Mouse (Mus musculus) spleen, adult 2 months (tissue): ENCODE data around the gene LTO1. TPM values are rescaled to one million over a fixed set of nuclear protein-coding genes. Genes with fewer than 3 reads are reported as not detected.
"Not testable (repeated sequence)": the region's sequence is repeated elsewhere in the genome, so short reads cannot be mapped to it uniquely, and the experiment has no call there.

Source experiments
- DNase-seq, 2 experiments: peaks; one replicate each; pipeline versions ENCODE4 v3.0.0 to v3.0.0-alpha.2; 2012 to 2021; ENCODE audit warnings: low spot score in 2 of 2, low read depth in 1 of 2
- H3K27ac ChIP-seq: fragments of 200-500 bp; 2 replicates; pipeline ENCODE4 v1.5.1; 2012; ENCODE audit warnings: low read length, inconsistent platforms; ENCODE audit not compliant: insufficient read depth
- H3K27me3 ChIP-seq: fragments of 200-500 bp; 2 replicates; pipeline ENCODE4 v1.6.1; 2012; ENCODE audit warnings: mild to moderate bottlenecking, moderate library complexity, low read length, inconsistent platforms; ENCODE audit not compliant: control insufficient read depth, insufficient read depth
- H3K36me3 ChIP-seq: fragments of 200-500 bp; 2 replicates; pipeline ENCODE4 v1.6.1; 2012; ENCODE audit warnings: mild to moderate bottlenecking, low read length, inconsistent platforms; ENCODE audit not compliant: control insufficient read depth, insufficient read depth
- H3K4me1 ChIP-seq: fragments of 200-500 bp; 2 replicates; pipeline ENCODE4 v1.6.1; 2011; ENCODE audit warnings: inconsistent platforms; ENCODE audit not compliant: control insufficient read depth, insufficient read depth, insufficient read length
- H3K4me3 ChIP-seq: fragments of 200-500 bp; 2 replicates; pipeline ENCODE4 v1.5.1; 2011; ENCODE audit warnings: mild to moderate bottlenecking, inconsistent platforms; ENCODE audit not compliant: insufficient read depth, insufficient read length; ENCODE audit errors: extremely low read depth
- CTCF ChIP-seq: fragments of 200-500 bp; IDR thresholded peaks from 2 replicates; pipeline ENCODE4 v1.5.1; 2011; ENCODE audit warnings: mild to moderate bottlenecking, inconsistent platforms; ENCODE audit not compliant: insufficient read depth, insufficient read length, insufficient replicate concordance; ENCODE audit errors: extremely low read depth
- POLR2A ChIP-seq: fragments of 200-500 bp; IDR thresholded peaks from 2 replicates; pipeline ENCODE4 v1.6.1; 2011; ENCODE audit warnings: low read depth, low read length, inconsistent platforms
- WGBS: fragments of 180-500 bp; shearing (Covaris S2); methylation state at CpG from one replicate; pipeline ENCODE4 v1.1.7; 2018; 5-methylcytosine and 5-hydroxymethylcytosine counted together
- polyA plus RNA-seq: library from polyadenylated mRNA; depleted of rRNA; stranded (reverse); fragments of >200 nt; gene quantifications from 2 replicates; pipeline ENCODE4 v1.2.3, GENCODE M21; 2012

The LTO1 gene
- polyA plus RNA-seq, 1 experiment = 8.4 TPM

DNA sequence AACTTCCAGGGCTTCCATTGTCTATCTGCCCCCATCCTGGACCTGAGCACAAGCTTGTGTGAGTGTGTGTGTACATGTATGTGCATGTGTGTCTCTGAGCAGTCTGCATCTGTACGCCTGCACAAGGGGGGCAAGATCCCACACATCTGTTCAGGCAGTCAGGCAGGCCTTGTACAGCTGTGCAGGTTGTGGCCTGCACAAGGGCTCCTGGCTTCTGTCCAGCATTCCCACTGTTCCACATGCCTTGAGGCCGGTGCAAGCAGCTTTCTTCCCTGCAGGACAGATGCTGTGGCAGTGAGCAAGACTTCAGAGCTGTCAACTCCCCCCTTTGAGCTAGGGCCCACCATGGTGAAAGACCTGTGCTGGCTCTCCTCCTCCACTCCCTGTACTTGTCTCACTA lies 31.8 kb upstream of the LTO1 start:
- Histone ChIP-seq H3K27ac (no peak overlapping the region), H3K4me3 (no peak overlapping the region), H3K36me3 (no peaks in the 10 kb centered on the region), H3K27me3 (no peaks in the 10 kb centered on the region), H3K4me1 (no peaks in the 10 kb centered on the region)
- 77% methylated on average over 2 of the region's 2 CpGs for WGBS
- no peak for TF ChIP-seq CTCF
- no peak for TF ChIP-seq POLR2A
- no peak for DNase-seq

DNA sequence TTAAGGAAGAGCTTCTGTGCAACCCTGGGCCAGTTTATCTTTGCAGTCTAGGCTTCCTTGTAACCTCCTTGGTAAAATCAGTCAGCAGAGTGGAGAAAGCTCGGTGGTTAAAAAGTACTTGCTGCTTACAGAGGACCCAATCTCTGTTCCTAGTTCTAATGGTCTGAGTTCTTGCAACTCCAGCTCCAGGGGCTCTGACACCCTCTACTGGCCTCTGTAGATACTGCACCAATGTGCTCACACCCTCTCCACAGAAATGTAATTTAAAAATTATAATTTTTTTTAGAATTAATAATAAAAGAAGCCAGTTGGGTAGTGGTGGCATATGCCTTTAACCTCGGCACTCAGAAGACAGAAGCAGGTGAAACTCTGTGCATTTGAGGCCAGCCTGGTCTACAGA lies 27.2 kb upstream of the LTO1 start:
- WGBS = 73% methylated on average over 2 of the region's 2 CpGs
- no peak for DNase-seq

DNA sequence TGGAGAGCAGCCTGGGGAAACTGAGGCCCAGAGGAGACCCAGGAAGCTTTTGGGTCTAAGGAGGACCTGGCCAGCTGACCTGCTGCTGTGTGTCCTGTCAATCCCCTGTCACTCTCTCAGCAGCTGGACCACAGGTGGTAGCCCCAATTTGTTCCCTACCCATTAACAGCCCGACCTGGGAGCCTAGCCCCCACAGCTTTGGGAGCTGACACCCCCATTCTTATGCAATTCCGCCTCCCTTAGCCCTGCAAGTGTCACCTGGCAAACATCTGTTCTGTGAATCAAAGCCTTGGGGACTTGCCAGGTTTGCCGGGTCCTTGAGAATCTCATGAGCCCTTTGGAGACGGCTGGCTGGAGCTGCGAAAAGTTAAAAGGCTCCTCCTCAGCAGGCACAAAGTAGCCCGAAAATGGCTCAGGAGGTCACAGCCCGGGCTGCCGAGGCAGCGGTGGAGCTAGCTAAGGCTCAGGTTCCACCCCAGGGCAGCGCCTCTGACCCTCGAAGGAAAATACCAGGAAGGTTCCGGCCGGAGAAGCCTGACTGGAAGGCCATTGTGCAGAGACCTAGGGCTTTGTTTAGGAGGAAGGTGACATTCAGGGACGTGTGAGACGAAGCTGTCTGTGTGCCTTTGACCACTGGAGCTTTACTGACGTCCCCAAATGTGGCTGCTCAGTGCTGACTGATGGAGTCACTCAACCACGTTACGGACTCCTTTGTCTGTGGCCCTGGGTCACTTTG lies 26.2 kb upstream of the LTO1 start:
- 23% methylated on average over 18 of the region's 18 CpGs for WGBS
- TF ChIP-seq CTCF = no peak
- no peak for TF ChIP-seq POLR2A
- DNase-seq = no peak
- H3K27me3 ChIP-seq = no peaks in the 10 kb centered on the region
- no peaks in the 10 kb centered on the region for H3K36me3 ChIP-seq
- no peak overlapping the region for H3K4me3 ChIP-seq
- H3K27ac ChIP-seq = no peak overlapping the region
- H3K4me1 ChIP-seq = no peaks in the 10 kb centered on the region

More for the DNA sequence above, 27.2 kb upstream of the LTO1 start:
- no peak overlapping the region for H3K27ac ChIP-seq
- no peak overlapping the region for H3K4me3 ChIP-seq
- H3K36me3 ChIP-seq = no peaks in the 10 kb centered on the region
- no peaks in the 10 kb centered on the region for H3K27me3 ChIP-seq
- TF ChIP-seq CTCF (no peak), POLR2A (no peak)
- H3K4me1 ChIP-seq = no peaks in the 10 kb centered on the region

DNA sequence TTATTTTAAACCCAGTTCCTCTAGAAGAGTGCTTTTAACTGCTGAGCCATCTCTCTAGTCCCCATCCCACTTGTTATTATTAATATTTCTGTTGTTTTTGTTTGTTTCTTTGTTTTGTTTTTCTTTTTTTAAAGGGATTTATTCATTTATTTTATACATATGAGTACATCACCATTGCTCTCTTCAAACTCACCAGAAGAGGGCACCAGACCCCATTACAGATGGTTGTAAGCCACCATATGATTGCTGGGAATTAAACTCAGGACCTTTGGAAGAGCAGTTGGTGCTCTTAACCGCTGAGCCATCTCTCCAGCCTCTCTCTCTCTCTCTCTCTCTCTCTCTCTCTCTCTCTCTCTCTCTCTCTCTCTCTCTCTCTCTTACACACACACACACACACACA lies 24.2 kb upstream of the LTO1 start:
- H3K4me1 ChIP-seq, H3K4me3 ChIP-seq, H3K36me3 ChIP-seq, H3K27ac ChIP-seq, DNase-seq, H3K27me3 ChIP-seq: not testable (repeated sequence)
- 88% methylated on average over 1 of the region's 1 CpGs for WGBS

DNA sequence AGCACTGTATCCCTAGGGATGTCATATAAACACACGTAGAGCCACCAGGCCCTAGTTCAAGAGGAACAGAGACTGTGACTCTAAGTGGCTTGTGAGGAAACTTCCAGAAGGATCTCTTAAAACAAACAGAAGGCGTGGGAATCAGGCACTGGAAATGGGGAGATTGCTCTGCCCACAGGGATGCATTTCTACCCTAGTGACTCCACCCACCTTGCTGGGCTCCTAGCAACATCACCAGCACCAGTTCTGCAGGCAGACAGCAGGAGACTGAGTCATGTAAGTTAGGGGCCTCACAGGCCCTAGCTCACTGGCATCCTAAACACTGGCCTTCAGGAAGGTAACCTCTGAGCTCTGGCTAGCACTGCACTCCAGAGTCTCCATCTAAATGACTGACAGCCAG lies 23.0 kb upstream of the LTO1 start:
- Histone ChIP-seq H3K4me1 (peaks cover 2% of the 10 kb centered on the region), H3K4me3 (no peak overlapping the region), H3K27me3 (peaks cover 9% of the 10 kb centered on the region), H3K36me3 (no peaks in the 10 kb centered on the region), H3K27ac (no peak overlapping the region)
- WGBS = 93% methylated on average over 2 of the region's 2 CpGs
- no peak for TF ChIP-seq CTCF
- no peak for TF ChIP-seq POLR2A
- no peak for DNase-seq

DNA sequence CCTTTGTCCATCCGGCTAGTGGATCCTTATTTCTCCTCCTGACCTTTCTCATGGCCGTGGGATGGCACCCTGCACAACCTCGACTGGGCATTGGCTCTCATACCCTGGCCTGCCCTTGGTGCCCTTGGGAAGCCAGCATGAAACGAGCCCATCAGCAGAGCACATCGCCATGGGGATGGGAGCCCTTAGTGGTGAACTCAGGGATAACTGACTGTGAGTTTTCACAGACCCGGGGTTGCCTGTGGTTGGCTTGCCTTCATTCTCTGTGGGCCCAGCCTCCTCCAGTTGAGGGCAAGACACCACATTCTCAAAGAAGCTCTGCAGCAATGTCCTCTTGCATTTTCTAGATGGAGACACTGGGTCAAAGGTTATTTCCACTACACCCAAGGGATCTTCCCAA lies 22.6 kb upstream of the LTO1 start:
- H3K4me1 ChIP-seq = peaks cover 2% of the 10 kb centered on the region
- no peak overlapping the region for H3K4me3 ChIP-seq
- H3K27me3 ChIP-seq = peaks cover 9% of the 10 kb centered on the region
- no peak for TF ChIP-seq CTCF
- no peak for TF ChIP-seq POLR2A
- no peaks in the 10 kb centered on the region for H3K36me3 ChIP-seq
- no peak for DNase-seq
- WGBS = 54% methylated on average over 6 of the region's 6 CpGs
- H3K27ac ChIP-seq = no peak overlapping the region

DNA sequence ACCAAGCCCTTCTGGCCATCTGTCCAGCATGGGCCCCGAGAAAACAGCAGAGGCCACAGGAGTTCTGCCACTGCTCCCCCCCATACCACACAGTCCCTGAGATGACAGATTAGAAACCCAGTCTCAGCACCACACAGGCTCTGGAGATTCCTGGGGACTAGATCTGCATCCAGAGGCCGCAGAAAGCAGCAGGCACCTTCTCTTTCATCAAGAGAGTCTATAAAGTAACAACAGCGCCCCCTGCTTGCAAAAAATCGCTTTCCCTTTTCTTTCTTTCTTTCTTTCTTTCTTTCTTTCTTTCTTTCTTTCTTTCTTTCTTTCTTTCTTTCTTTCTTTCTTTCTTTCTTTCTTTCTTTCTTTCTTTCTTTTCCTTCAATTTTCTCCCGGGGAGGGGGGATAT lies 20.7 kb upstream of the LTO1 start:
- peaks cover 2% of the 10 kb centered on the region for H3K4me1 ChIP-seq
- no peak for TF ChIP-seq CTCF
- no peak for TF ChIP-seq POLR2A
- DNase-seq = no peak
- 9% methylated on average over 5 of the region's 5 CpGs for WGBS
- peaks cover 9% of the 10 kb centered on the region for H3K27me3 ChIP-seq
- no peaks in the 10 kb centered on the region for H3K36me3 ChIP-seq
- no peak overlapping the region for H3K27ac ChIP-seq
- H3K4me3 ChIP-seq = no peak overlapping the region
